Mouse (Mus musculus): Measurements from ENCODE around the gene Arhgap5. TPM values are rescaled to one million over a fixed set of nuclear protein-coding genes. Genes with fewer than 3 reads are reported as not detected.

Gene Arhgap5
- polyA plus RNA-seq, 1 experiment from 2014 or later = 54.8 TPM

DNA sequence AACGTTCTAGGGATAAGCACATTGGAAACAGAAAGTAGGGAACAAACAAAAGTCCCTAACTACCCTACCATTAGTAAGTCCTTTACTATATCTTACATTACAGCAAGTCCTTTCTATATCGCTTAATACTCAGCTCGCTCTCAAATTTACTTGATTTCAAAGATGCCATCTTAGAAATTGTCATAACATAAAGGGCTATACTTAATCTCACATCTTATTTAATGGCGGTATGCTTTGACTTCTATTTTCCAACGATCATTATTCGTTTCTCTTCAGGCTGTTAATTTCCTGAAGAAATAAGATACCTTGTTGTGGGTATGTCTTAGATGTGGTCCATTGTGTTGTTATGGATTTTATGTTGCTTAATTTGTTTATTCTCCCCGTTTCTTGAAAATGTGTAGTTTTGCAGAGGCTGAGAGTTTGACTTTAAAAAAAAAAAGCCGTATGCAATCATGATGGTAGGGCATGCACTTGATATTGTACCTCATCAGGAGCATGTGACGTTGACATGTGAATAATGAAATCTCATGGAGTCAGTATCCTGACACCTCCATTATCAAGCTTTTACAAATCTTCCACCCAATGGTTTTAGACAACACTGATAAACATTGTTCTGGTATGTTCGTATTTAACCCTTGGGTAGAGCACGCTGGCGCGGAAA, 101.3 kb downstream of the Arhgap5 start:
- H3K4me3 ChIP-seq = peak overlapping the region; percentile 81
- peaks cover 8% of the 10 kb centered on the region for H3K4me1 ChIP-seq
- no peaks in the 10 kb centered on the region for H3K9me3 ChIP-seq
- H3K9ac ChIP-seq = peak overlapping the region; percentile 70
- no peak for ATAC-seq (ENCODE audit: low FRiP score, low read depth)
- H3K27ac ChIP-seq = peak overlapping the region; percentile 91; the same call in 1 of the 2 replicates
- H3K27me3 ChIP-seq = no peaks in the 10 kb centered on the region
- WGBS = 52% methylated on average over 13 of the region's 13 CpGs
- no peaks in the 10 kb centered on the region for H3K36me3 ChIP-seq
- peak overlapping the region; percentile 68 for H3K4me2 ChIP-seq (replicated peaks)

DNA sequence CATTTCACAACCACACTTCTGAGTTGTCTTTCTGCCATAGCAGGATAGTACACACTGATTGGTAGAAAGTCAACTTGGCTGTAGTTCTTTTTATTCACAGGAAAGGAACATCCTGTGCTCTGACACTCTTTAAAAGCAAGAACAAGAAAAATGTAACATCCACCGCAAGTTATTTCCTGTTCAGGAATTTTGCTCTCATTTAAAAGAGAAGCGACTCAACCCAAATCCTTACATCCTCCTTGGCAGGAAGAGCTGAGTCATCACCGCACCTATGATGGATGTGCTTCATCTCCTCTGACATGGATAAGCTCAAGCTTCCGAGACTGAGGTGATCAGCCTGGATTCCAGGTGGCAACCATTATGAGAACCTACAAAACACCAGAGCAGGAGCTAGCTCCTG, 103.6 kb downstream of the Arhgap5 start:
- Histone ChIP-seq H3K9ac (no peak overlapping the region), H3K36me3 (no peaks in the 10 kb centered on the region), H3K27ac (no peak overlapping the region), H3K4me3 (no peak overlapping the region), H3K27me3 (no peaks in the 10 kb centered on the region), H3K4me2 (replicated peaks) (no peak overlapping the region), H3K4me1 (peaks cover 2% of the 10 kb centered on the region), H3K9me3 (no peaks in the 10 kb centered on the region)
- 68% methylated on average over 4 of the region's 4 CpGs for WGBS
- ATAC-seq (ENCODE audit: low FRiP score, low read depth) = no peak

DNA sequence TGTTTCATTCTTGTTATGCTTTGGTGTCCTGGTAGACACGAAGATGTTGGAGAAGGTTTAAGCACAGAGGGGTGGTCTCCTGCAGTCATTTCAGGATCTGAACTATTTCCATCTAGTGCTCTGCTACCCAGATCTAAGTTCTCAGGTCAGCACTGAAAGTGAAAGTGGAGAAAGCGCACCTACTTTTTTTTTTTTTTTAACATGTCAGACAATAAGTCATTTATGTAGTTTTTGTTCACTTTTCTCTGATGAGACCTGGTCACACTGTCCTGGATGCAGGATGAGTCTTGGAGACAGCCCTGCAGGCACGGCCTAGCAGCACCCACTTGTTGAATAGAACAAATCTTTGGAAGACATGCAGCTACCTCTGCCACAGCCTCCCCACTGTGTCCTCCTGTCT, 111.9 kb downstream of the Arhgap5 start:
- 83% methylated on average over 3 of the region's 3 CpGs for WGBS
- Histone ChIP-seq H3K27me3 (no peaks in the 10 kb centered on the region), H3K4me2 (replicated peaks) (no peak overlapping the region), H3K36me3 (no peaks in the 10 kb centered on the region), H3K27ac (no peak overlapping the region), H3K9me3 (no peaks in the 10 kb centered on the region), H3K4me1 (no peaks in the 10 kb centered on the region), H3K4me3 (no peak overlapping the region), H3K9ac (no peak overlapping the region)
- ATAC-seq (ENCODE audit: low FRiP score, low read depth) = no peak

DNA sequence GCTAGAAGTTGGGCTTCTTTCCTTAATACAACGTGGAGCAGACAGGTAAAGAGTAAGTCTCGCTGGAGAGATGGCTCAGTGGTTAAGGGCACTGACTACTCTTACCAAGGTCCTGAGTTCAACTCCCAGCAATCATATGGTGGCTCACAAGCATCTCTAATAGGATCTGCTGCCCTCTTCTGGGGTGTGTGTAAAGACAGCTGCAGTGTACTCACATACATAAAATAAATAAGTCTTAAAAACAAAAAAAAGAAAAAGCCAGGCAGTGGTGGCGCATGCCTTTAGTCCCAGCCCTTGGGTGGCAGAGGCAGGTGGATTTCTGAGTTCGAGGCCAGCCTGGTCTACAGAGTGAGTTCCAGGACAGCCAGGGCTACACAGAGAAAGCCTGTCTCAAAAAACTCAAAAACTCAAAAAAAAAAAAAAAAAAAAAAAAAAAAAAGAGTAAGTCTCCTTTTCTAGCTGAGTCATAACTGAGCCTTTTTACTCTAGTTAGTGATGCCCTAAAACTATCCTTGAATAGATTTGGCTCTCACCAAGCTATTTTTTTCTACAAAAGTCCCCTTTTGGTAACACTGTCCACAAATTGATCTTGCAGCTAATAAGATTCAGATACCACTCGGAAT, 114.8 kb downstream of the Arhgap5 start:
- ATAC-seq (ENCODE audit: low FRiP score, low read depth) = no peak
- H3K4me2 ChIP-seq (replicated peaks) = no peak overlapping the region
- no peak overlapping the region for H3K9ac ChIP-seq
- H3K4me1 ChIP-seq = no peaks in the 10 kb centered on the region
- H3K36me3 ChIP-seq = no peaks in the 10 kb centered on the region
- no peak overlapping the region for H3K27ac ChIP-seq
- no peaks in the 10 kb centered on the region for H3K27me3 ChIP-seq
- no peak overlapping the region for H3K4me3 ChIP-seq
- H3K9me3 ChIP-seq = no peaks in the 10 kb centered on the region
- WGBS = 84% methylated on average over 5 of the region's 5 CpGs

DNA sequence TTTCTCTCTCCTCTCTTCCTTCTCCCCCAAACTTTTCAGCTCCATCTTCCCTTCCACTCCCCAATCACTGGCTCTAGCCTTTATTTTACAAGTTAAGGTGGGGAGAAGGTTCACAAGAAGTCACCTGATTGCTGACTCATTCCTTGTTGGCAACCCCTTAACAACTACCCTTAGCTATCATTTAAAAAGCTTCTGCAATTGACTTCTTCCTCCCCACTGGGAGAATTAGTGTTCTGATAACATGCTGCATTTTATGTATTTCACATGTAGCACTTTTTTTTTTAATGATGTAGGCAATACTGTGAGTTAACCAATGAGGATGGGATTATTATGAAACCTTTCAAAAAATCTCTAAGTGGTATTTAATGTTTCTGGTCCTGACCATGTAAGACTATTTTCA, 115.9 kb downstream of the Arhgap5 start:
- Histone ChIP-seq H3K9me3 (no peaks in the 10 kb centered on the region), H3K27ac (no peak overlapping the region), H3K4me3 (no peak overlapping the region), H3K4me2 (replicated peaks) (no peak overlapping the region), H3K9ac (no peak overlapping the region), H3K36me3 (no peaks in the 10 kb centered on the region), H3K27me3 (no peaks in the 10 kb centered on the region), H3K4me1 (no peaks in the 10 kb centered on the region)
- no peak for ATAC-seq (ENCODE audit: low FRiP score, low read depth)

Other genes starting within 250 kb of the Arhgap5 start
- gene Akap6, start 195.4 kb downstream of the Arhgap5 start, polyA plus RNA-seq (2015; fragmentation: Nextera tagmentation; extraction: Ambion mirVana) = 1.0 and 1.2 TPM in 2 replicates

Measured in limb, embryonic 13.5 days (tissue).